Mouse (Mus musculus): ENCODE data around the gene Hmg20a.

GRCm38 (mm10) chr9:56439699-56440098 is 21.3 kb downstream of the Hmg20a start:
- TF ChIP-seq CTCF (IDR thresholded peaks at IDR 0.05; ENCODE audit: low read depth, low read length) (no peak), POLR2A (IDR thresholded peaks at IDR 0.05; ENCODE audit: borderline replicate concordance, low read depth, low read length) (no peak)

Data from bone marrow macrophage, adult 2 months (primary cell).